Mouse (Mus musculus): ENCODE results near the gene Prkar1b. TPM values are rescaled to one million over a fixed set of nuclear protein-coding genes. Genes with fewer than 3 reads are reported as not detected.

Gene Prkar1b
- total RNA-seq, 2 experiments from 2014 or later = 3.2 to 4.3 TPM

DNA sequence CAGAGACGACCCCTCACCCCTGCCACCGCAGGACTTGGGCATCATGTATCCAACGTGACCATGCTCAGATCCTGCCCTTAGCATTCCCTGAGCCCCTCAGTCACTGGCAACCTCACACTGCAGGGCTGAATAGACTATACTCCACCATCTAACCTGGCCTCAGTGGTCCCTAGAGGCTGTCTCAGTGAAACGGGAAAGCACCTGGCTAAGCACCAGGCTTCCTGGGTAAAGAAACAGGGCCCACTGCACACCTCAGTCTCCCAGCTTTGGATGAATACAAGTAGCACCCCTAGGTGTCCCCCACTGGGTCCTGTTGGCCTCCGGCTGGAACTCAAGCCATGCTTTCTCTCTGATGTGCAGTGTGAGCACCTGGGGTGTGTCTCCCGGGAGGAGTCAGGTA is 176.3 kb downstream of the Prkar1b start:
- DNase-seq = no peak

DNA sequence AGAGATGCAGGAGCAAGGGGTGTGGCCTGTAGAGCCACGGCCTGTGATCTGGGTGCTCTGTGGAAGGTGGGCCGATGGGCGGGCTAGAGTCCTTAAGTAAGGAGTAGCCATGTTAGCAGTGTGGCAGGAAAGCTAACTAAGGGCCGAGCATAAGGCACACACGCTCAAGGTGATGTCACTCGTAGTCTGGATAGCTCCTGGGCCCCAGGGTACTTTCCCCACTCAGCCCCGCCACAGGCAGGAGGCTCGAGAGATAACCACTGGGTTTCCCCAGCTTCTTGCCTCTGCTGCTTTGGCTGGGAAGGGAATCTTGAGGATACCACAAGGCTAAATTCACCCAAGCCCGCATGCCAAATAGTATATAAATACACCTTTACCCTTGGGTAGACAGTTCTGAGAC is 178.4 kb downstream of the Prkar1b start:
- DNase-seq = no peak

DNA sequence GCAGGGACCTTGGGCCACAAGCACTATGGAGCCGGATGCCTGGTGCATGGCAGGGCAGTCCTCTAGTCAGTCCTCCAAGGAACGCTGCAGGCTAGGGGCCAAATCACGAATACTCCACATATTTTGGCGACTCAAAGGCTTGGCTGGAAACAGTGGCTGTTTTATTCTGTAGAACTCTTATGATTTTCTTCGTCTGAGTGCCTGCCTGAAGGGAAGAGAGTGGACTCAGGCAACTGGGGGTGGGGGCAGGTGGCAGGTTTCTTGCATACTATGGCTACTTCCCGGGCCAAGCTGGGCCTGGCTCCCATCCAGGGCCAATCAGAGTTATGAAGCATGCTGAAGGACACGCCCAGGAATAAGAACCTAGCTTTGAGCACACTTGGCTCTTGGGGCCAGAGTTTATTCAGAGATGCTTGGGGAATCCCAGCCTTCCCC is 179.7 kb downstream of the Prkar1b start:
- DNase-seq = peak; percentile 62

Other genes starting within 250 kb of the Prkar1b start
- gene Pdgfa, start 152.6 kb downstream of the Prkar1b start, total RNA-seq (2021) = 10 to 100 TPM; 20.1 to 33.5 TPM
- 10 to 100 TPM in 1 of 2 experiments, 1 to 10 TPM in 1; 9.0 to 10.1 TPM for gene Dnaaf5, start 222 bp upstream of the Prkar1b start, total RNA-seq (2021)
- gene Sun1, start 50.6 kb upstream of the Prkar1b start, total RNA-seq (2021) = 10 to 100 TPM; 42.7 to 52.4 TPM
- 10 to 100 TPM; 48.4 to 55.6 TPM for gene Get4, start 102.3 kb upstream of the Prkar1b start, total RNA-seq (2021)
- gene Adap1, start 175.6 kb upstream of the Prkar1b start, total RNA-seq (2021) = 1 to 10 TPM; 2.2 to 2.6 TPM
- gene Cox19, start 201.4 kb upstream of the Prkar1b start, total RNA-seq (2021) = 10 to 100 TPM; 72.0 to 76.4 TPM
- gene Cyp2w1, start 202.6 kb upstream of the Prkar1b start, total RNA-seq (2021) = not detected
- gene Gpr146, start 227.7 kb upstream of the Prkar1b start, total RNA-seq (2021) = 10 to 100 TPM; 13.0 to 19.0 TPM